Mouse (Mus musculus) neural tube, embryonic 11.5 days (tissue): ENCODE data around the gene Tef. TPM values are rescaled to one million over a fixed set of nuclear protein-coding genes. Genes with fewer than 3 reads are reported as not detected.

Experiments used
- ATAC-seq: fragments of 200-750 bp; cut with Nextera tagmentation; 2 replicates; pipeline ENCODE4 v1.8.0; 2017; ENCODE audit warnings: moderate number of reproducible peaks, mild to moderate bottlenecking, moderate TSS enrichment, moderate library complexity; ENCODE audit not compliant: insufficient read depth, low FRiP score, low TSS enrichment
- DNase-seq: peaks from one replicate; pipeline ENCODE4 v3.0.0-alpha.2; 2015; ENCODE audit warnings: low spot score
- H3K27ac ChIP-seq: fragments of 300-500 bp; sonication (generic); 2 replicates; pipeline ENCODE4 v1.5.1; 2014; ENCODE audit warnings: low read depth, mild to moderate bottlenecking, low read length
- H3K27me3 ChIP-seq: fragments of 300-500 bp; sonication (generic); 2 replicates; pipeline ENCODE4 v1.6.1; 2014; ENCODE audit warnings: mild to moderate bottlenecking, low read length, mixed read lengths; ENCODE audit not compliant: control insufficient read depth, insufficient read depth
- H3K36me3 ChIP-seq: fragments of 300-500 bp; sonication (generic); 2 replicates; pipeline ENCODE4 v1.6.1; 2014; ENCODE audit warnings: mild to moderate bottlenecking, low read length, moderate library complexity, mixed read lengths; ENCODE audit not compliant: control insufficient read depth, insufficient read depth
- H3K4me1 ChIP-seq: fragments of 300-500 bp; sonication (generic); 2 replicates; pipeline ENCODE4 v1.6.1; 2014; ENCODE audit warnings: low read length, mixed read lengths; ENCODE audit not compliant: control insufficient read depth, insufficient read depth
- H3K4me2 ChIP-seq: fragments of 300-500 bp; sonication (generic); 2 replicates; pipeline ENCODE4 v1.6.1; 2014; ENCODE audit warnings: low read depth, mild to moderate bottlenecking, moderate library complexity
- H3K4me3 ChIP-seq: fragments of 300-500 bp; sonication (generic); 2 replicates; pipeline ENCODE4 v1.5.1; 2014; ENCODE audit warnings: low read depth, low read length
- H3K9ac ChIP-seq: fragments of 300-500 bp; sonication (generic); 2 replicates; pipeline ENCODE4 v1.6.1; 2014; ENCODE audit warnings: mild to moderate bottlenecking, low read length
- H3K9me3 ChIP-seq: fragments of 300-500 bp; sonication (generic); 2 replicates; pipeline ENCODE4 v1.6.1; 2016; ENCODE audit warnings: low read length; ENCODE audit not compliant: control insufficient read depth
- WGBS: fragments of 180-500 bp; shearing (Covaris S2); extraction: QIAGEN DNeasy Blood & Tissue Kit; methylation state at CpG from one replicate; pipeline ENCODE4 v1.1.7; 2014; 5-methylcytosine and 5-hydroxymethylcytosine counted together
- polyA plus RNA-seq: library from polyadenylated mRNA; unstranded; fragments of >200 nt; fragmentation: Nextera tagmentation; extraction: Ambion mirVana; gene quantifications from 2 replicates; pipeline ENCODE4 v1.2.1, GENCODE M21; 2014

Gene Tef
- polyA plus RNA-seq, 1 experiment from 2014 or later, result 13.7 TPM

- WGBS, result under 1% methylated on average over 28 of the region's 28 CpGs
These were observed 54.0 kb downstream of the Tef start for GRCm38 (mm10) chr15:81856030-81856790.

GRCm38 (mm10) chr15:81856938-81857723 is 54.9 kb downstream of the Tef start:
- whole genome bisulfite sequencing, result 1% methylated on average over 14 of the region's 14 CpGs
- H3K4me2 ChIP-seq, result peak overlapping the region; percentile 97
- peak overlapping the region; percentile 79 for H3K9ac ChIP-seq
- ATAC-seq (no peak), DNase-seq (peak; percentile 20)
- peak overlapping the region; percentile 94 for H3K4me3 ChIP-seq
- H3K36me3 ChIP-seq, result no peaks in the 10 kb centered on the region
- H3K4me1 ChIP-seq, result peaks cover 12% of the 10 kb centered on the region; the same call in 1 of the 2 replicates
- no peaks in the 10 kb centered on the region for H3K9me3 ChIP-seq
- H3K27me3 ChIP-seq, result no peaks in the 10 kb centered on the region
- H3K27ac ChIP-seq, result no peak overlapping the region

More at GRCm38 (mm10) chr15:81856030-81856790, 54.0 kb downstream of the Tef start:
- H3K4me3 ChIP-seq, result peak overlapping the region; percentile 94
- no peaks in the 10 kb centered on the region for H3K27me3 ChIP-seq
- peak; percentile 89 for ATAC-seq
- DNase-seq, result peak; percentile 92
- peak overlapping the region; percentile 79 for H3K9ac ChIP-seq
- H3K4me2 ChIP-seq, result peak overlapping the region; percentile 97
- H3K4me1 ChIP-seq, result peaks cover 12% of the 10 kb centered on the region; the same call in 1 of the 2 replicates
- H3K27ac ChIP-seq, result peak overlapping the region; percentile 50; the same call in 1 of the 2 replicates
- H3K36me3 ChIP-seq, result peaks cover 4% of the 10 kb centered on the region
- H3K9me3 ChIP-seq, result no peaks in the 10 kb centered on the region

- Histone ChIP-seq H3K4me3 (peak overlapping the region; percentile 94), H3K9me3 (no peaks in the 10 kb centered on the region), H3K9ac (peak overlapping the region; percentile 79), H3K4me1 (peaks cover 12% of the 10 kb centered on the region; the same call in 1 of the 2 replicates), H3K27me3 (no peaks in the 10 kb centered on the region), H3K27ac (peak overlapping the region; percentile 60; the same call in 1 of the 2 replicates), H3K36me3 (no peaks in the 10 kb centered on the region), H3K4me2 (peak overlapping the region; percentile 97)
- DNase-seq (no peak), ATAC-seq (no peak)
- 0% methylated on average over 28 of the region's 33 CpGs for WGBS
These were observed 55.5 kb downstream of the Tef start for GRCm38 (mm10) chr15:81857724-81858116.

GRCm38 (mm10) chr15:81858138-81858516 is 55.9 kb downstream of the Tef start:
- peak overlapping the region; percentile 79 for H3K9ac ChIP-seq
- H3K27ac ChIP-seq, result peak overlapping the region; percentile 60; the same call in 1 of the 2 replicates
- no peaks in the 10 kb centered on the region for H3K9me3 ChIP-seq
- peaks cover 12% of the 10 kb centered on the region; the same call in 1 of the 2 replicates for H3K4me1 ChIP-seq
- DNase-seq, result peak; percentile 91
- WGBS, result under 1% methylated on average over 23 of the region's 23 CpGs
- H3K4me2 ChIP-seq, result peak overlapping the region; percentile 97
- H3K36me3 ChIP-seq, result no peaks in the 10 kb centered on the region
- H3K4me3 ChIP-seq, result peak overlapping the region; percentile 94
- H3K27me3 ChIP-seq, result no peaks in the 10 kb centered on the region
- ATAC-seq, result no peak

- ATAC-seq, result no peak
These were observed 56.5 kb downstream of the Tef start, which contains the start of gene Tob2 for GRCm38 (mm10) chr15:81858517-81859329. TSS of gene Tob2 (minus strand) at chr15:81858796.

GRCm38 (mm10) chr15:81859330-81860255 is 57.4 kb downstream of the Tef start:
- peak overlapping the region; percentile 51 for H3K27ac ChIP-seq
- peaks cover 12% of the 10 kb centered on the region; the same call in 1 of the 2 replicates for H3K4me1 ChIP-seq
- peak overlapping the region; percentile 94 for H3K4me3 ChIP-seq
- H3K27me3 ChIP-seq, result no peaks in the 10 kb centered on the region
- H3K4me2 ChIP-seq, result peak overlapping the region; percentile 97
- under 1% methylated on average over 38 of the region's 39 CpGs for WGBS
- peaks cover 6% of the 10 kb centered on the region; the same call in 1 of the 2 replicates for H3K36me3 ChIP-seq
- H3K9me3 ChIP-seq, result no peaks in the 10 kb centered on the region
- ATAC-seq (peak; percentile 75), DNase-seq (peak; percentile 86)
- H3K9ac ChIP-seq, result peak overlapping the region; percentile 79; the same call in 1 of the 2 replicates

More at GRCm38 (mm10) chr15:81858517-81859329, 56.5 kb downstream of the Tef start, which contains the start of gene Tob2:
- Histone ChIP-seq H3K27ac (peak within 1 kb of the TSS; percentile 60), H3K4me1 (peaks cover 12% of the 10 kb centered on the region; the same call in 1 of the 2 replicates), H3K9ac (peak within 1 kb of the TSS; percentile 79), H3K9me3 (no peaks in the 10 kb centered on the region), H3K4me3 (peak within 1 kb of the TSS; percentile 94), H3K36me3 (no peaks in the 10 kb centered on the region), H3K4me2 (peak within 1 kb of the TSS; percentile 97), H3K27me3 (no peaks in the 10 kb centered on the region)
- DNase-seq, result peak; percentile 53
- WGBS, result under 1% methylated on average over 44 of the region's 44 CpGs

- peak overlapping the region; percentile 97 for H3K4me2 ChIP-seq
- DNase-seq, result no peak
These were observed 58.4 kb downstream of the Tef start for GRCm38 (mm10) chr15:81860471-81861135.

More at GRCm38 (mm10) chr15:81860471-81861135, 58.4 kb downstream of the Tef start:
- peaks cover 9% of the 10 kb centered on the region; the same call in 1 of the 2 replicates for H3K4me1 ChIP-seq
- H3K4me3 ChIP-seq, result no peak overlapping the region
- H3K27me3 ChIP-seq, result no peaks in the 10 kb centered on the region
- H3K9ac ChIP-seq, result no peak overlapping the region
- peaks cover 7% of the 10 kb centered on the region; the same call in 1 of the 2 replicates for H3K36me3 ChIP-seq
- no peak for ATAC-seq
- no peaks in the 10 kb centered on the region for H3K9me3 ChIP-seq
- WGBS, result 50% methylated on average over 8 of the region's 8 CpGs
- H3K27ac ChIP-seq, result no peak overlapping the region
